Mouse (Mus musculus) intestine, postnatal 0 days (tissue): ENCODE data around the gene Dpf1. TPM values are rescaled to one million over a fixed set of nuclear protein-coding genes. Genes with fewer than 3 reads are reported as not detected.

Experiments used
- ATAC-seq: fragments of 200-750 bp; cut with Nextera tagmentation; 2 replicates; pipeline ENCODE4 v1.8.0; 2017; ENCODE audit warnings: mild to moderate bottlenecking, moderate TSS enrichment, moderate library complexity
- H3K27ac ChIP-seq: fragments of 300-500 bp; sonication (generic); 2 replicates; pipeline ENCODE4 v1.5.1; 2014; ENCODE audit warnings: mild to moderate bottlenecking, low read depth, low read length, moderate library complexity
- H3K27me3 ChIP-seq: fragments of 300-500 bp; sonication (generic); replicated peaks from 2 replicates; pipeline ENCODE4 v1.6.1; 2014; ENCODE audit warnings: low read length, mixed read lengths; ENCODE audit not compliant: control insufficient read depth, insufficient read depth
- H3K36me3 ChIP-seq: fragments of 300-500 bp; sonication (generic); 2 replicates; pipeline ENCODE4 v1.6.1; 2014; ENCODE audit warnings: mild to moderate bottlenecking, moderate library complexity; ENCODE audit not compliant: control insufficient read depth, insufficient read depth
- H3K4me1 ChIP-seq: fragments of 300-500 bp; sonication (generic); replicated peaks from 2 replicates; pipeline ENCODE4 v1.6.1; 2014; ENCODE audit warnings: antibody characterized with exemption, low read length, mixed read lengths; ENCODE audit not compliant: control insufficient read depth, insufficient read depth
- H3K4me2 ChIP-seq: fragments of 300-500 bp; sonication (generic); replicated peaks from 2 replicates; pipeline ENCODE4 v1.6.1; 2014; ENCODE audit warnings: low read depth, mild to moderate bottlenecking, moderate library complexity
- H3K4me3 ChIP-seq: fragments of 300-500 bp; sonication (generic); 2 replicates; pipeline ENCODE4 v1.5.1; 2014; ENCODE audit warnings: low read depth, low read length
- H3K9ac ChIP-seq: fragments of 300-500 bp; sonication (generic); 2 replicates; pipeline ENCODE4 v1.6.1; 2014; ENCODE audit warnings: mild to moderate bottlenecking, low read depth, low read length
- H3K9me3 ChIP-seq: fragments of 300-500 bp; sonication (generic); 2 replicates; pipeline ENCODE4 v1.6.1; 2016; ENCODE audit warnings: mixed run types; ENCODE audit not compliant: control insufficient read depth
- CTCF ChIP-seq: sonication (generic); IDR thresholded peaks from 2 replicates; pipeline ENCODE4 v1.5.1; 2016; ENCODE audit warnings: low read depth, mild to moderate bottlenecking, control low read depth, antibody characterized with exemption, moderate library complexity
- WGBS: fragments of 180-500 bp; shearing (Covaris S2); extraction: QIAGEN DNeasy Blood & Tissue Kit; methylation state at CpG from one replicate; pipeline ENCODE4 v1.1.7; 2014; 5-methylcytosine and 5-hydroxymethylcytosine counted together
- polyA plus RNA-seq: library from polyadenylated mRNA; unstranded; fragments of >200 nt; fragmentation: Nextera tagmentation; extraction: Ambion mirVana; gene quantifications from 2 replicates; pipeline ENCODE4 v1.2.1, GENCODE M21; 2015

Dpf1 gene
- polyA plus RNA-seq, 1 experiment from 2014 or later = 1.7 TPM

DNA sequence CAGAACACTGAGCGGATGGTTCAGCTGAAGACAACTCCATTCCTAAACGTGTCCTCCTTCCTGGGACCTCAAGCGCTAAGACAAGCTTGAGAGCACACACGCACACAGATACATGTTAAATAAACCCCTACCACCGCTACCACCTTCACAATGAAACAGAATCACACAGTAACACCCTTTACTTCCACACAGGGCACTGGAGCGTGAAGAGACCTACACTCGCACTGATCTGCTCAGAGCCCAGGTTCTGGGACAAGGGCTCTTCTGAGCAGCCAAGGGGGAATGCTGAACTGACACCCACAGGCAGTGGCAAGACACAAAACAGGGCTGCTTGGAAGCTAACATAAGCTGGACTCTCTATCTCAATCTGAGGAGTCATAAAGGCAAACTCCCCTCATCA is 38.1 kb upstream of the Dpf1 start:
- WGBS = 67% methylated on average over 7 of the region's 7 CpGs
- Histone ChIP-seq H3K4me1 (peaks cover 4% of the 10 kb centered on the region; the same call in 1 of the 2 replicates), H3K36me3 (no peaks in the 10 kb centered on the region), H3K4me2 (no peak overlapping the region), H3K27me3 (no peaks in the 10 kb centered on the region), H3K4me3 (no peak overlapping the region), H3K27ac (peak overlapping the region; percentile 11; the same call in 1 of the 2 replicates), H3K9ac (no peak overlapping the region), H3K9me3 (no peaks in the 10 kb centered on the region)
- no peak for ATAC-seq
- no peak for TF ChIP-seq CTCF

DNA sequence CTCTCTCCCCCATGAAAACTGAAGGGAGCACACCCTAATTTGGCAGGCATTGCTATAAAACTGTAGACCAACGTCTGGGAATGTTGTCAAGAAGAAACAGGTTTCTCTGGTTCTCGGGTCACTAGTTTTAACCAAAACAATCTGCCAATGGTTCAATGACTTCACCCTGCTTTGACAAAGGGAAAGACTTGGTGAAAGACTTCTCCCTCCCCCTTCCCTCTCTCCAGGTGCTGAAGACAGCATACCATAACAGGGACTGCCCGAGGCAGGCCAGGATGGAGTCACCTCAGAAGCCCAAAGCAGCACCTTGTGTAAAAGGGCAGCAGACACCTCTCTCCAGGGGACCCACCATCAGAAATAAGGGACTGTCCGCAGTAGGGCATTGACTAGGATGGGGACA is 36.8 kb upstream of the Dpf1 start:
- peaks cover 4% of the 10 kb centered on the region; the same call in 1 of the 2 replicates for H3K4me1 ChIP-seq
- no peak for ATAC-seq

DNA sequence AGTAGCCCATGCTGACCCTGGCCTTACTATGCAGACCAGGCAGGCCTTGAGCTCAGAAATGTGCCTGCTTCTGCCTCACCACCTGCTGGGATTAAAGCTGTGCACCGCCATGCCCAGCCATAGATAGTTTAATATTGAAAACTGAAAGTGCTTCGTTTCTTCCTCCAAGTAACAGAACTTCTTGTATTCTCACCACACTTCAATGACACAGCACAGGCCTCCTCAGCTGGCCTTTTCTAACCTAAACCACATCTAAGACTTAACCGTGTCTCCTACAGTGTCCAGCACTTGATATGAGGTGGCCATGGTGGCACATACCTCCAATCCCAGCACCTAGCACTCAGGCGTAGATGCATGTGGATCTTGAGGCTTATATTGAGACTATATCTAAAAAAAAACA is 33.3 kb upstream of the Dpf1 start:
- no peaks in the 10 kb centered on the region for H3K9me3 ChIP-seq
- H3K27ac ChIP-seq = no peak overlapping the region
- no peak overlapping the region for H3K4me3 ChIP-seq
- no peak overlapping the region for H3K9ac ChIP-seq
- no peaks in the 10 kb centered on the region for H3K27me3 ChIP-seq
- H3K36me3 ChIP-seq = no peaks in the 10 kb centered on the region
- H3K4me1 ChIP-seq = peaks cover 10% of the 10 kb centered on the region; the same call in 1 of the 2 replicates
- no peak overlapping the region for H3K4me2 ChIP-seq
- TF ChIP-seq CTCF = no peak
- WGBS = 67% methylated on average over 4 of the region's 4 CpGs
- no peak for ATAC-seq

More for the DNA sequence above, 36.8 kb upstream of the Dpf1 start:
- H3K4me3 ChIP-seq = no peak overlapping the region
- H3K27ac ChIP-seq = no peak overlapping the region; the same call in 1 of the 2 replicates
- 35% methylated on average over 4 of the region's 4 CpGs for WGBS
- no peaks in the 10 kb centered on the region for H3K36me3 ChIP-seq
- H3K9ac ChIP-seq = no peak overlapping the region
- H3K27me3 ChIP-seq = no peaks in the 10 kb centered on the region
- H3K4me2 ChIP-seq = no peak overlapping the region
- TF ChIP-seq CTCF = no peak
- no peaks in the 10 kb centered on the region for H3K9me3 ChIP-seq

DNA sequence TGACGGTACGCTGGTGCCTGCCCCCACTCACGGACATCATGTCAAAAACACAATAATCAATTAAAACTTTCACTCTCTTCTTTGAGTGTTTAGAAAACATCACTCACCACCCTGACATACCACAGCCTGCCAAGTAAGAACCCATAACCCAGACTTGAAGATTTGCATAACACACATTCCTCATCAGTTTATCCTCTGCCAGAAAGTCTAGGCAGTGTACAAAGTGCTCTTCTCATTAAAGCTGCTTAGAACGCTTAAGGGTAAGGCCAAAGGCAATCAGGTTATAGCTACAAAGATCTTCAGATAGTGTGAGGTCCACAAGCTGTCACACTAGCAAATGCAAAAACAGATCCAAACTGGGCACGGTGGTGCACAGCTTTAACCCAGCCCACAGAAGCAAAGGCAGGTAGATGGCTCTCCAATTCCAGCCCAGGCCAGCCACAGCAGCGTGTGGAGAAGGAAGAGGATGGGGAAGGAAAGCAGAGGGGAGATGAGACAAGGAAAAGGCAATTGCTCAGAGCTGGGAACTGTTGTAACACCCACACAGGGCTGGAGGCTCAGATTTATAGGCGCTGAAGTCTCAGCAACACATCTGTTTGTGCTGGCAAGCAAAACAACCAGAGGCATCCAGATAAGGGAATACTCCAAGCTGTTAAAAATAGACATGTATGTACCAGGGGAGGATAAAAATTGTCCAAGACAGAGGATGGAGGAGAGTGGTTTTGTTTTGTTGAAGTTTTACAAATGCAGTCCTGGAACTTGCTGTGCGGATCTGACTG is 31.9 kb upstream of the Dpf1 start:
- TF ChIP-seq CTCF = no peak
- H3K36me3 ChIP-seq = no peaks in the 10 kb centered on the region
- no peaks in the 10 kb centered on the region for H3K27me3 ChIP-seq
- no peaks in the 10 kb centered on the region for H3K9me3 ChIP-seq
- H3K4me3 ChIP-seq = no peak overlapping the region
- ATAC-seq = no peak
- no peak overlapping the region for H3K4me2 ChIP-seq
- 39% methylated on average over 8 of the region's 8 CpGs for WGBS
- H3K9ac ChIP-seq = no peak overlapping the region
- H3K4me1 ChIP-seq = peaks cover 10% of the 10 kb centered on the region; the same call in 1 of the 2 replicates
- H3K27ac ChIP-seq = peak overlapping the region; percentile 23; the same call in 1 of the 2 replicates

DNA sequence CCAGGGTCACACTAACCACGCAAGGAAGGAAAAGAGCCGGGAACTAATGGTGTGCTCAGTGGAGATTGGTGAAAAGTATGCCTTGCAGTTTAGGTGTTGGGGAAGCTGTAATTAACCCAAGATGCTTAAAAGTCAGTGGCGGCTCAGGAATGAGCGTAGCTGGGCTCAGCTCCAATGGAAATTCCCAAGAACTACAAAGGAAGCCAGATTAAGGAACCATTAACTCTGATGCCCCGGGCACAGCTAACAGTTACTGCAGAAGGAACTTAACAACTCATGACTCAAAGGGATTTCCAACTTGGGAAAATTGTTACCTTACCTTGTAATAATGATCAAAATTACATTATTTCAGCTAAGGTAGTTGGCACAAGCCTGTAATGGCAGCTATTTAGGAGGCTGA is 27.0 kb upstream of the Dpf1 start:
- H3K27me3 ChIP-seq = no peaks in the 10 kb centered on the region
- H3K4me3 ChIP-seq = no peak overlapping the region
- WGBS = 62% methylated on average over 5 of the region's 5 CpGs
- no peak overlapping the region for H3K9ac ChIP-seq
- 0 out of 2 replicates have a peak, but pooled peaks cover 7% of the 10 kb centered on the region for H3K4me1 ChIP-seq
- no peak for ATAC-seq
- no peak overlapping the region for H3K27ac ChIP-seq
- H3K36me3 ChIP-seq = no peaks in the 10 kb centered on the region
- no peak for TF ChIP-seq CTCF
- H3K4me2 ChIP-seq = no peak overlapping the region
- H3K9me3 ChIP-seq = no peaks in the 10 kb centered on the region

DNA sequence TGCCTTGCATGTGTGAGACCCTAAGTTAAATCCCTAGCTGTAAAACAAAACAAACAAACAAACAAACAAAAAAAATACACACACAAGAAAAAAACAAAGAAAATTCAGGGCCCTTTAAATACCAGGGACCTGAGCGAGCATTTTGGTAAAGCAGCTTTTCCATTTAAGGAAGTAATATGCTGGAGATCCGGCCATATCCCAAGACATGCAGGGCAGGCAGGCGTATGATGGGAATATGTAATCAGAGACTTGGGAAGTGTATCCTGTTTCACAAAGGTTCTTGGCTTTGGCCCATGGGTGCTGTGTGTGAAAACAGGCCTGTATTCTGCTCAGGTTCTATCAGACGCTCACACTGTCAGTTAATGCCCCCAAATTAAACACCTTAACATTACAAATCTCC is 26.2 kb upstream of the Dpf1 start:
- no peaks in the 10 kb centered on the region for H3K36me3 ChIP-seq
- no peaks in the 10 kb centered on the region for H3K9me3 ChIP-seq
- no peak overlapping the region for H3K9ac ChIP-seq
- peak overlapping the region; percentile 37; the same call in 1 of the 2 replicates for H3K4me2 ChIP-seq
- no peak for ATAC-seq
- no peaks in the 10 kb centered on the region for H3K27me3 ChIP-seq
- TF ChIP-seq CTCF = no peak
- no peak overlapping the region for H3K27ac ChIP-seq
- 59% methylated on average over 4 of the region's 4 CpGs for WGBS
- peaks cover 7% of the 10 kb centered on the region; the same call in 1 of the 2 replicates for H3K4me1 ChIP-seq
- no peak overlapping the region for H3K4me3 ChIP-seq
